Mouse (Mus musculus) neural tube, embryonic 11.5 days (tissue): ENCODE data around the gene Trim56. TPM values are rescaled to one million over a fixed set of nuclear protein-coding genes. Genes with fewer than 3 reads are reported as not detected.

Experiments
- ATAC-seq: fragments of 200-750 bp; cut with Nextera tagmentation; 2 replicates; pipeline ENCODE4 v1.8.0; 2017; ENCODE audit warnings: moderate number of reproducible peaks, mild to moderate bottlenecking, moderate TSS enrichment, moderate library complexity; ENCODE audit not compliant: insufficient read depth, low FRiP score, low TSS enrichment
- DNase-seq: peaks from one replicate; pipeline ENCODE4 v3.0.0-alpha.2; 2015; ENCODE audit warnings: low spot score
- H3K27ac ChIP-seq: fragments of 300-500 bp; sonication (generic); 2 replicates; pipeline ENCODE4 v1.5.1; 2014; ENCODE audit warnings: low read depth, mild to moderate bottlenecking, low read length
- H3K27me3 ChIP-seq: fragments of 300-500 bp; sonication (generic); 2 replicates; pipeline ENCODE4 v1.6.1; 2014; ENCODE audit warnings: mild to moderate bottlenecking, low read length, mixed read lengths; ENCODE audit not compliant: control insufficient read depth, insufficient read depth
- H3K36me3 ChIP-seq: fragments of 300-500 bp; sonication (generic); 2 replicates; pipeline ENCODE4 v1.6.1; 2014; ENCODE audit warnings: mild to moderate bottlenecking, low read length, moderate library complexity, mixed read lengths; ENCODE audit not compliant: control insufficient read depth, insufficient read depth
- H3K4me1 ChIP-seq: fragments of 300-500 bp; sonication (generic); 2 replicates; pipeline ENCODE4 v1.6.1; 2014; ENCODE audit warnings: low read length, mixed read lengths; ENCODE audit not compliant: control insufficient read depth, insufficient read depth
- H3K4me2 ChIP-seq: fragments of 300-500 bp; sonication (generic); 2 replicates; pipeline ENCODE4 v1.6.1; 2014; ENCODE audit warnings: low read depth, mild to moderate bottlenecking, moderate library complexity
- H3K4me3 ChIP-seq: fragments of 300-500 bp; sonication (generic); 2 replicates; pipeline ENCODE4 v1.5.1; 2014; ENCODE audit warnings: low read depth, low read length
- H3K9ac ChIP-seq: fragments of 300-500 bp; sonication (generic); 2 replicates; pipeline ENCODE4 v1.6.1; 2014; ENCODE audit warnings: mild to moderate bottlenecking, low read length
- H3K9me3 ChIP-seq: fragments of 300-500 bp; sonication (generic); 2 replicates; pipeline ENCODE4 v1.6.1; 2016; ENCODE audit warnings: low read length; ENCODE audit not compliant: control insufficient read depth
- WGBS: fragments of 180-500 bp; shearing (Covaris S2); extraction: QIAGEN DNeasy Blood & Tissue Kit; methylation state at CpG from one replicate; pipeline ENCODE4 v1.1.7; 2014; 5-methylcytosine and 5-hydroxymethylcytosine counted together
- polyA plus RNA-seq: library from polyadenylated mRNA; unstranded; fragments of >200 nt; fragmentation: Nextera tagmentation; extraction: Ambion mirVana; gene quantifications from 2 replicates; pipeline ENCODE4 v1.2.1, GENCODE M21; 2014

The Trim56 gene
- polyA plus RNA-seq, 1 experiment from 2014 or later, result 4.9 TPM

GRCm38 (mm10) chr5:137065454-137065853 is 50.6 kb downstream of the Trim56 start:
- Histone ChIP-seq H3K9me3 (no peaks in the 10 kb centered on the region), H3K36me3 (no peaks in the 10 kb centered on the region), H3K4me1 (no peaks in the 10 kb centered on the region), H3K4me2 (no peak overlapping the region), H3K4me3 (no peak overlapping the region), H3K9ac (no peak overlapping the region), H3K27ac (no peak overlapping the region), H3K27me3 (no peaks in the 10 kb centered on the region)
- 71% methylated on average over 6 of the region's 6 CpGs for WGBS
- no peak for ATAC-seq
- DNase-seq, result no peak

DNA sequence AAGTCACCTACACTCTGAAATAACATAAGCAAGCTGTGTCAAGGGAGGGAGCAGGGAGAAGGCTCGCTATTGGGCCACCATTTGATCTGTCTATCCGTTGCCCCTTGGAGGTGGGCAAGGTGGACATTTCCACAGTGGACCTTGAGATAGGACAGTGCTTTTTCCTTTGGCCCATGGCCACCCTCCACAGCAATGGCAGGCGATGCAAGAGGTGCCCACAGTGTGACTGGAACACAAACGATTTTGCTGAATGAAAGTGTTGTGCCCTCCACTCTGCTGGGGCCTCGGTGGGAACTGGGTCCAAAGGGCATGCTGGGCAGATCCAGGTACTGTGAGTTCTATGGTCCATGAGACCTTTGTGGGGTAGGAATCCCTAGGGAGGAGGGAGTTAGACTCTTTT is 53.4 kb downstream of the Trim56 start:
- Histone ChIP-seq H3K4me1 (no peaks in the 10 kb centered on the region), H3K27ac (no peak overlapping the region), H3K9me3 (no peaks in the 10 kb centered on the region), H3K27me3 (no peaks in the 10 kb centered on the region), H3K4me2 (no peak overlapping the region), H3K9ac (no peak overlapping the region), H3K4me3 (no peak overlapping the region), H3K36me3 (no peaks in the 10 kb centered on the region)
- no peak for ATAC-seq
- 87% methylated on average over 5 of the region's 5 CpGs for WGBS
- no peak for DNase-seq

DNA sequence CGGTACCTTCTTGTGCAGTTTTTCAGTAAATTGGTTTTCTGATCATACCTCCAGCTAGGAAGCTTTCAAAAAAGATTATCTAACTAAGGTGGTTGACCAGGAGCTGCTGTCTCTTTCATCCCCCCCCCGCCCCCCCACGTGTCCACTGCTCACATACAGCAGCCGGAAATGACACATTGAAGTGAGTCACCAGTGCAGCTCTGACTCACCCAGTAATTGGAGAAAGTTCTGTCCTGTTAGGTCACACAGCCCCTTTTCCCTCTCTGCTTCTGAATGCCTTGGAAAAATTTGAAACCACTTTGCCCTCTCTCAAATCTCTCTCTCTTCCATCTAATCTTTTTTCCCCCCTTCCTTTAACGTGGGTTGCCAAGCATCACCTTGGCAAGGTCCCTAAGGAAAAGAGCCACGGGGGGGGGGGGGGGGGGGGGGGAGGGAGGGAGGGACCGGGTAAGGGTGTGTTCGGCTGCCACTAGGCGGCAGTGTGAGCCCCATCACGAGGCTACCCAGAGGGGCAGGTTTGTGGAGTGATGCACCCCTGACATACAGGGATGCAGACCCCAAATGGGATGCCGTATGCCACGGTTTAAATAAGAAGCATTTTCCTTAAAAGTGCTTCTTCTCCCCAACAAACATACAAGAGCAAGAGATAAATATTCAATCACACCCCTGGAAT is 54.1 kb downstream of the Trim56 start:
- DNase-seq, result no peak
- no peaks in the 10 kb centered on the region for H3K36me3 ChIP-seq
- no peak overlapping the region for H3K4me3 ChIP-seq
- no peaks in the 10 kb centered on the region for H3K27me3 ChIP-seq
- no peaks in the 10 kb centered on the region for H3K4me1 ChIP-seq
- no peaks in the 10 kb centered on the region for H3K9me3 ChIP-seq
- WGBS, result 26% methylated on average over 11 of the region's 12 CpGs
- H3K4me2 ChIP-seq, result no peak overlapping the region
- no peak overlapping the region for H3K9ac ChIP-seq
- H3K27ac ChIP-seq, result no peak overlapping the region
- ATAC-seq, result no peak

Other genes with a start within 250 kb of the Trim56 start
- gene Col26a1, start 233.0 kb downstream of the Trim56 start, polyA plus RNA-seq, result 51.6 and 53.3 TPM in 2 replicates
- gene Ift22, start 208.1 kb downstream of the Trim56 start, polyA plus RNA-seq, result 97.4 and 110 TPM in 2 replicates
- gene Fis1, start 162.9 kb downstream of the Trim56 start, polyA plus RNA-seq, result 285 and 320 TPM in 2 replicates
- not detected in 2 replicates for gene Cldn15, start 149.6 kb downstream of the Trim56 start, polyA plus RNA-seq
- 31.8 and 34.8 TPM in 2 replicates for gene Plod3, start 129.2 kb downstream of the Trim56 start, polyA plus RNA-seq
- 103 and 106 TPM in 2 replicates for gene Znhit1, start 128.2 kb downstream of the Trim56 start, polyA plus RNA-seq
- 1.2 and 1.5 TPM in 2 replicates for gene Vgf, start 89.8 kb downstream of the Trim56 start, polyA plus RNA-seq
- 166 and 168 TPM in 2 replicates for gene Ap1s1, start 70.1 kb downstream of the Trim56 start, polyA plus RNA-seq
- gene Serpine1, start 43.9 kb downstream of the Trim56 start, polyA plus RNA-seq, result not detected in 2 replicates
- gene Muc3, start 33.1 kb upstream of the Trim56 start, polyA plus RNA-seq, result not detected in 2 replicates
- 0.12 TPM in 2 replicates for gene Muc3a, start 96.2 kb upstream of the Trim56 start, polyA plus RNA-seq
- gene Ache, start 171.3 kb upstream of the Trim56 start, polyA plus RNA-seq, result 14.5 and 14.7 TPM in 2 replicates
- gene Ufsp1, start 178.4 kb upstream of the Trim56 start, polyA plus RNA-seq, result 9.3 and 10.9 TPM in 2 replicates
- gene Srrt, start 191.5 kb upstream of the Trim56 start, polyA plus RNA-seq, result 151 and 166 TPM in 2 replicates
- gene Trip6, start 198.2 kb upstream of the Trim56 start, polyA plus RNA-seq, result 38.1 and 40.3 TPM in 2 replicates
- 7.9 and 9.0 TPM in 2 replicates for gene Slc12a9, start 217.4 kb upstream of the Trim56 start, polyA plus RNA-seq
- 33.5 and 33.6 TPM in 2 replicates for gene Ephb4, start 233.9 kb upstream of the Trim56 start, polyA plus RNA-seq